Mouse (Mus musculus): ENCODE results near the gene Fam43b.

GRCm38 (mm10) chr4:138383789-138384188 lies 12.5 kb downstream of the Fam43b start:
- no peak for TF ChIP-seq EP300 (IDR thresholded peaks at IDR 0.05)
- TF ChIP-seq CTCF (IDR thresholded peaks at IDR 0.05) = no peak
